Mouse (Mus musculus): ENCODE data around the gene Iba57. TPM values are rescaled to one million over a fixed set of nuclear protein-coding genes. Genes with fewer than 3 reads are reported as not detected.
A peak's percentile ranks its signal among the peaks of the same experiment; 100 is the strongest.

The Iba57 gene
- total and polyA plus RNA-seq, 2 experiments from 2014 or later: 11.1 to 13.8 TPM

- no peaks in the 10 kb centered on the region for H3K36me3 ChIP-seq (ENCODE audit: insufficient read depth)
- no peak overlapping the region for H3K9ac ChIP-seq
- 0 out of 2 replicates have a peak overlapping the region, but pooled peaks have one; percentile 20 for H3K4me3 ChIP-seq (ENCODE audit: low read depth, low read length)
- ATAC-seq (0 out of 2 replicates have a peak, but pooled peaks have one; percentile 20), DNase-seq (no peak)
- peak overlapping the region; percentile 50; the same call in 1 of the 2 replicates for H3K4me2 ChIP-seq (ENCODE audit: low read depth)
- 8% methylated on average over 35 of the region's 35 CpGs for WGBS
- no peak overlapping the region for H3K27ac ChIP-seq (ENCODE audit: low read depth, low read length)
- H3K4me1 ChIP-seq (ENCODE audit: insufficient read depth): no peaks in the 10 kb centered on the region
- no peaks in the 10 kb centered on the region for H3K9me3 ChIP-seq (ENCODE audit: low read length)
- H3K27me3 ChIP-seq (ENCODE audit: insufficient read depth, low read length): peaks cover 38% of the 10 kb centered on the region
- no peak for TF ChIP-seq CTCF (IDR thresholded peaks at IDR 0.05; ENCODE audit: low read depth)
Observed at GRCm38 (mm10) chr11:59134373-59134997, 29.1 kb downstream of the Iba57 start.

- Histone ChIP-seq H3K27me3 (ENCODE audit: insufficient read depth, low read length) (peaks cover 38% of the 10 kb centered on the region), H3K9me3 (ENCODE audit: low read length) (no peaks in the 10 kb centered on the region), H3K4me1 (ENCODE audit: insufficient read depth) (no peaks in the 10 kb centered on the region), H3K9ac (no peak overlapping the region), H3K4me2 (ENCODE audit: low read depth) (no peak overlapping the region), H3K4me3 (ENCODE audit: low read depth, low read length) (no peak overlapping the region), H3K36me3 (ENCODE audit: insufficient read depth) (no peaks in the 10 kb centered on the region), H3K27ac (ENCODE audit: low read depth, low read length) (no peak overlapping the region)
- TF ChIP-seq CTCF (IDR thresholded peaks at IDR 0.05; ENCODE audit: low read depth): no peak
- no peak for ATAC-seq
- WGBS: 93% methylated on average over 2 of the region's 3 CpGs
- DNase-seq: no peak
Observed at GRCm38 (mm10) chr11:59132065-59132464, 31.5 kb downstream of the Iba57 start.

- Histone ChIP-seq H3K27me3 (ENCODE audit: insufficient read depth, low read length) (peaks cover 32% of the 10 kb centered on the region), H3K36me3 (ENCODE audit: insufficient read depth) (no peaks in the 10 kb centered on the region), H3K4me3 (ENCODE audit: low read depth, low read length) (no peak overlapping the region), H3K9me3 (ENCODE audit: low read length) (no peaks in the 10 kb centered on the region), H3K4me2 (ENCODE audit: low read depth) (no peak overlapping the region), H3K27ac (ENCODE audit: low read depth, low read length) (no peak overlapping the region), H3K9ac (no peak overlapping the region), H3K4me1 (ENCODE audit: insufficient read depth) (no peaks in the 10 kb centered on the region)
- no peak for ATAC-seq
- 71% methylated on average over 18 of the region's 18 CpGs for WGBS
- DNase-seq: no peak
- TF ChIP-seq CTCF (IDR thresholded peaks at IDR 0.05; ENCODE audit: low read depth): no peak
Observed at GRCm38 (mm10) chr11:59131348-59131919, 32.1 kb downstream of the Iba57 start.

- no peaks in the 10 kb centered on the region for H3K4me1 ChIP-seq (ENCODE audit: insufficient read depth)
- no peaks in the 10 kb centered on the region for H3K9me3 ChIP-seq (ENCODE audit: low read length)
- peaks cover 26% of the 10 kb centered on the region for H3K27me3 ChIP-seq (ENCODE audit: insufficient read depth, low read length)
- no peaks in the 10 kb centered on the region for H3K36me3 ChIP-seq (ENCODE audit: insufficient read depth)
- no peak overlapping the region for H3K4me3 ChIP-seq (ENCODE audit: low read depth, low read length)
- no peak overlapping the region for H3K4me2 ChIP-seq (ENCODE audit: low read depth)
- H3K27ac ChIP-seq (ENCODE audit: low read depth, low read length): no peak overlapping the region
- DNase-seq: no peak
- no peak for TF ChIP-seq CTCF (IDR thresholded peaks at IDR 0.05; ENCODE audit: low read depth)
- no peak overlapping the region for H3K9ac ChIP-seq
- ATAC-seq: no peak
- 83% methylated on average over 9 of the region's 9 CpGs for WGBS
Observed at GRCm38 (mm10) chr11:59130782-59131181, 32.8 kb downstream of the Iba57 start.

- no peaks in the 10 kb centered on the region for H3K36me3 ChIP-seq (ENCODE audit: insufficient read depth)
- 95% methylated on average over 5 of the region's 5 CpGs for WGBS
- no peaks in the 10 kb centered on the region for H3K27me3 ChIP-seq (ENCODE audit: insufficient read depth, low read length)
- no peak for ATAC-seq
- DNase-seq: no peak
- H3K4me1 ChIP-seq (ENCODE audit: insufficient read depth): no peaks in the 10 kb centered on the region
- no peaks in the 10 kb centered on the region for H3K9me3 ChIP-seq (ENCODE audit: low read length)
- TF ChIP-seq CTCF (IDR thresholded peaks at IDR 0.05; ENCODE audit: low read depth): no peak
- H3K27ac ChIP-seq (ENCODE audit: low read depth, low read length): no peak overlapping the region
- no peak overlapping the region for H3K4me3 ChIP-seq (ENCODE audit: low read depth, low read length)
- no peak overlapping the region for H3K9ac ChIP-seq
- H3K4me2 ChIP-seq (ENCODE audit: low read depth): no peak overlapping the region
Observed at GRCm38 (mm10) chr11:59105945-59106344, 57.6 kb downstream of the Iba57 start.

Other genes with a start within 250 kb of the Iba57 start
- 0.10 TPM in 1 of 2 replicates, not detected in the other for gene Btnl10, start 245.8 kb downstream of the Iba57 start, total RNA-seq (2014; rRNA removed)
- not detected in 2 replicates for gene Btnl10, start 245.8 kb downstream of the Iba57 start, polyA plus RNA-seq (2015; fragmentation: Nextera tagmentation; extraction: Ambion mirVana)
- gene Rnf187, start 224.8 kb downstream of the Iba57 start, total RNA-seq (2014; rRNA removed): 668 and 716 TPM in 2 replicates
- gene Rnf187, start 224.8 kb downstream of the Iba57 start, polyA plus RNA-seq (2015; fragmentation: Nextera tagmentation; extraction: Ambion mirVana): 583 and 608 TPM in 2 replicates
- 446 and 960 TPM in 2 replicates for gene Hist3h2ba, start 214.8 kb downstream of the Iba57 start, total RNA-seq (2014; rRNA removed)
- gene Hist3h2ba, start 214.8 kb downstream of the Iba57 start, polyA plus RNA-seq (2015; fragmentation: Nextera tagmentation; extraction: Ambion mirVana): 111 and 146 TPM in 2 replicates
- 181 and 199 TPM in 2 replicates for gene Hist3h2a, start 209.1 kb downstream of the Iba57 start, total RNA-seq (2014; rRNA removed)
- gene Hist3h2a, start 209.1 kb downstream of the Iba57 start, polyA plus RNA-seq (2015; fragmentation: Nextera tagmentation; extraction: Ambion mirVana): 58.0 and 58.7 TPM in 2 replicates
- gene Trim17, start 209.1 kb downstream of the Iba57 start, total RNA-seq (2014; rRNA removed): 3.4 and 4.0 TPM in 2 replicates
- gene Trim17, start 209.1 kb downstream of the Iba57 start, polyA plus RNA-seq (2015; fragmentation: Nextera tagmentation; extraction: Ambion mirVana): 0.65 TPM in 2 replicates
- 29.2 and 31.9 TPM in 2 replicates for gene Trim11, start 185.6 kb downstream of the Iba57 start, total RNA-seq (2014; rRNA removed)
- 13.5 and 16.0 TPM in 2 replicates for gene Trim11, start 185.6 kb downstream of the Iba57 start, polyA plus RNA-seq (2015; fragmentation: Nextera tagmentation; extraction: Ambion mirVana)
- gene Obscn, start 27.3 kb downstream of the Iba57 start, total RNA-seq (2014; rRNA removed): 1.5 and 1.7 TPM in 2 replicates
- 0.23 and 0.31 TPM in 2 replicates for gene Obscn, start 27.3 kb downstream of the Iba57 start, polyA plus RNA-seq (2015; fragmentation: Nextera tagmentation; extraction: Ambion mirVana)
- gene Gjc2, start 19.5 kb upstream of the Iba57 start, total RNA-seq (2014; rRNA removed): 0.76 and 1.2 TPM in 2 replicates
- gene Gjc2, start 19.5 kb upstream of the Iba57 start, polyA plus RNA-seq (2015; fragmentation: Nextera tagmentation; extraction: Ambion mirVana): 0.19 and 0.31 TPM in 2 replicates
- 122 and 157 TPM in 2 replicates for gene Guk1, start 28.5 kb upstream of the Iba57 start, total RNA-seq (2014; rRNA removed)
- 274 and 284 TPM in 2 replicates for gene Guk1, start 28.5 kb upstream of the Iba57 start, polyA plus RNA-seq (2015; fragmentation: Nextera tagmentation; extraction: Ambion mirVana)
- 45.2 and 69.5 TPM in 2 replicates for gene Mrpl55, start 38.7 kb upstream of the Iba57 start, total RNA-seq (2014; rRNA removed)
- gene Mrpl55, start 38.7 kb upstream of the Iba57 start, polyA plus RNA-seq (2015; fragmentation: Nextera tagmentation; extraction: Ambion mirVana): 124 and 131 TPM in 2 replicates
- 5.2 and 6.9 TPM in 2 replicates for gene 2310033P09Rik, start 44.6 kb upstream of the Iba57 start, total RNA-seq (2014; rRNA removed)
- gene 2310033P09Rik, start 44.6 kb upstream of the Iba57 start, polyA plus RNA-seq (2015; fragmentation: Nextera tagmentation; extraction: Ambion mirVana): 22.2 and 27.6 TPM in 2 replicates
- gene Arf1, start 64.5 kb upstream of the Iba57 start, total RNA-seq (2014; rRNA removed): 355 and 372 TPM in 2 replicates
- gene Arf1, start 64.5 kb upstream of the Iba57 start, polyA plus RNA-seq (2015; fragmentation: Nextera tagmentation; extraction: Ambion mirVana): 685 and 714 TPM in 2 replicates
- 0.31 and 0.52 TPM in 2 replicates for gene Wnt3a, start 127.0 kb upstream of the Iba57 start, total RNA-seq (2014; rRNA removed)
- gene Wnt3a, start 127.0 kb upstream of the Iba57 start, polyA plus RNA-seq (2015; fragmentation: Nextera tagmentation; extraction: Ambion mirVana): 0.19 and 0.29 TPM in 2 replicates
- 1.9 and 5.6 TPM in 2 replicates for gene Wnt9a, start 143.2 kb upstream of the Iba57 start, total RNA-seq (2014; rRNA removed)
- gene Wnt9a, start 143.2 kb upstream of the Iba57 start, polyA plus RNA-seq (2015; fragmentation: Nextera tagmentation; extraction: Ambion mirVana): 2.1 and 2.6 TPM in 2 replicates
- not detected in 2 replicates for gene Prss38, start 211.9 kb upstream of the Iba57 start, total RNA-seq (2014; rRNA removed)
- gene Prss38, start 211.9 kb upstream of the Iba57 start, polyA plus RNA-seq (2015; fragmentation: Nextera tagmentation; extraction: Ambion mirVana): 0.12 TPM in 1 of 2 replicates, not detected in the other

Measured in forebrain, postnatal 0 days (tissue).